Mouse (Mus musculus) heart, embryonic 14.5 days (tissue): ENCODE measurements at regions not wholly inside any gene's neighbourhood (a gene's known extent, or its start where the extent isn't known, plus 50 kb on each side); places are given as distances from the start of the nearest gene placed in this dataset.
"Not testable (repeated sequence)": the region's sequence is repeated elsewhere in the genome, so short reads cannot be mapped to it uniquely, and the experiment has no call there.

Experiments used
- ATAC-seq: fragments of 200-750 bp; cut with Nextera tagmentation; 2 replicates; pipeline ENCODE4 v1.8.0; 2017; ENCODE audit warnings: low read depth, moderate TSS enrichment; ENCODE audit not compliant: insufficient number of reproducible peaks, insufficient read depth, low FRiP score
- H3K27ac ChIP-seq, 2 experiments: fragments of 200-500 bp in 1 of 2; fragments of 300-500 bp in 1 of 2; sonication (generic) in 1 of 2; replicated peaks in 1 of 2; 2 replicates each; pipeline ENCODE4 v1.5.1; 2012 to 2014; ENCODE audit warnings: low read depth in 2 of 2, low read length in 2 of 2, control low read depth in 1 of 2, mild to moderate bottlenecking in 1 of 2, mixed read lengths in 1 of 2; ENCODE audit not compliant: control insufficient read depth in 1 of 2, insufficient read depth in 1 of 2
- H3K27me3 ChIP-seq: fragments of 300-500 bp; sonication (generic); 2 replicates; pipeline ENCODE4 v1.6.1; 2014; ENCODE audit warnings: mild to moderate bottlenecking, low read length, control low read depth; ENCODE audit not compliant: control insufficient read depth, insufficient read depth
- H3K36me3 ChIP-seq: fragments of 300-500 bp; sonication (generic); 2 replicates; pipeline ENCODE4 v1.6.1; 2014; ENCODE audit warnings: mild to moderate bottlenecking, control low read depth, low read length, mixed read lengths; ENCODE audit not compliant: control insufficient read depth, insufficient read depth
- H3K4me1 ChIP-seq, 2 experiments: fragments of 200-500 bp in 1 of 2; fragments of 300-500 bp in 1 of 2; sonication (generic) in 1 of 2; 2 replicates each; pipeline ENCODE4 v1.6.1; 2012 to 2014; ENCODE audit warnings: low read length in 2 of 2, control low read depth in 1 of 2, mixed read lengths in 1 of 2; ENCODE audit not compliant: control insufficient read depth in 2 of 2, insufficient read depth in 2 of 2
- H3K4me2 ChIP-seq: fragments of 300-500 bp; sonication (generic); 2 replicates; pipeline ENCODE4 v1.6.1; 2014; ENCODE audit warnings: mild to moderate bottlenecking, low read length
- H3K4me3 ChIP-seq, 2 experiments: fragments of 200-500 bp in 1 of 2; fragments of 300-500 bp in 1 of 2; sonication (generic) in 1 of 2; 2 replicates each; pipeline ENCODE4 v1.5.1; 2012 to 2014; ENCODE audit warnings: low read length in 2 of 2, mild to moderate bottlenecking in 2 of 2, control low read depth in 1 of 2, low read depth in 1 of 2, moderate library complexity in 1 of 2; ENCODE audit not compliant: control insufficient read depth in 1 of 2, insufficient read depth in 1 of 2
- H3K9ac ChIP-seq: fragments of 300-500 bp; sonication (generic); 2 replicates; pipeline ENCODE4 v1.6.1; 2014; ENCODE audit warnings: mild to moderate bottlenecking, low read length
- H3K9me3 ChIP-seq: fragments of 300-500 bp; sonication (generic); 2 replicates; pipeline ENCODE4 v1.6.1; 2016; ENCODE audit warnings: low read length, control low read depth; ENCODE audit not compliant: control insufficient read depth
- WGBS: fragments of 180-500 bp; shearing (Covaris S2); extraction: QIAGEN DNeasy Blood & Tissue Kit; methylation state at CpG from one replicate; pipeline ENCODE4 v1.1.7; 2014; 5-methylcytosine and 5-hydroxymethylcytosine counted together

GRCm38 (mm10) chr12:114391447-114391846 is 847.7 kb downstream of the Adam6a start:
- ATAC-seq: no peak
- no peak overlapping the region for H3K4me2 ChIP-seq
- H3K36me3 ChIP-seq: no peaks in the 10 kb centered on the region
- no peak overlapping the region for H3K9ac ChIP-seq
- H3K27me3 ChIP-seq: no peaks in the 10 kb centered on the region
- H3K4me3 ChIP-seq: no peak overlapping the region
- H3K4me1 ChIP-seq: no peaks in the 10 kb centered on the region
- H3K9me3 ChIP-seq: peaks cover 16% of the 10 kb centered on the region; the same call in 1 of the 2 replicates
- no peak overlapping the region for H3K27ac ChIP-seq
- WGBS: 89% methylated on average over 2 of the region's 2 CpGs

DNA sequence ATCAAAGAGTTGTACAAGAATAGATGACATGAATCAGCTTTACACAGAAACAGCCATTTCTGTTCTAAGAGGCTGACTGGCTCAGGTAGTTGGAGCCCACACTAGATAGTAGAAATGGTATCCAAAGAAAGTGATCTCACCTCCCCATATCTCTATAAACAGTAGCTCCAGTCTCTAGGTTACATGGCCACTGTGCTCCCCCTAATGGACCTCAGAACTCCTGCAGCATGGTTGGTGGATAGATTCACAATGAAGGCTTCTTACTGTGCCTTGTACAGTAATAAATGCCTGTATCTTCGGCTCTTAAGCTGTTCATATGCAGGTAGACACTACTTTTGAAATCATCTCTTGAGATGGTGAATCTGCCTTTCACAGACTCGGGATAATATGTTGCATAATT is 862.5 kb downstream of the Adam6a start:
- no peaks in the 10 kb centered on the region for H3K36me3 ChIP-seq
- H3K9me3 ChIP-seq: 0 out of 2 replicates have a peak, but pooled peaks cover 14% of the 10 kb centered on the region
- WGBS: 36% methylated on average over 2 of the region's 2 CpGs
- H3K9ac ChIP-seq: no peak overlapping the region
- no peaks in the 10 kb centered on the region for H3K4me1 ChIP-seq
- H3K4me2 ChIP-seq: no peak overlapping the region
- no peak overlapping the region for H3K27ac ChIP-seq
- H3K27me3 ChIP-seq: no peaks in the 10 kb centered on the region
- no peak overlapping the region for H3K4me3 ChIP-seq
- no peak for ATAC-seq

DNA sequence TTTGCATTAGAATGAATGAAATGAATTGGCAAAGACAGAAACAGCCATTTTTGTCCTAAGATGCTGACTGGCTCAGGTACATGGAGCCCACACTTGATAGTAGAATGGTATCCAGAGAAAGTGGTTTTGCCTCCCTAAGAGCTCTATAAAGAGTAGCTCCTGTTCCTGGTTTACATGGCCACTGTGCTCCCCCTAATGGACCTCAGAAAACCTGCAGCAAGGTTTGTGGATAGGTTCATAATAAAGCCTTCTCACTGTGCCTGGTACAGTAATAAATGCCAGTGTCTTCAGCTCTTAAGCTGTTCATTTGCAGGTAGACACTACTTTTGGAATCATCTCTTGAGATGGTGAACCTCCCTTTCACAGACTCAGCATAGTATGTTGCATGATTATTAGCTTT is 890.8 kb downstream of the Adam6a start:
- no peak overlapping the region for H3K4me3 ChIP-seq

DNA sequence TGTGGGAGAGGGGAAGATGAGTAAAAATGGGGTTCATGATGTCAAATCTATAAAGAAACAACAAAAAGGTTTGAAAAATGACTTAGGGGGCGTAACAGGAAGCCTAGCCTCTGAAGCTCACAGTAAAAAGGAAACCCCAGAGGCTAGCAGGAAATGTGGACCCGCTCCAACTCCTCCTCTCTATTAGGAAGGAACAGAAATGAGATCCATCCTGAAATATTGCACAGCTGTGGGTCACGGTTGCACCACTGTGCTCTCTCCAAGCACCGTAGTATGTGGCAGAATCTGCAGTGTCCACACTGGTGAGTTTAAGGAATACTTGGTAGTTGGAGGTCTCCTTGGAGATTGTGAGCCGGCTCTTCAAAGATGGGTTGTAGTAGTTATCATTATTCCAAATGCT is 918.3 kb downstream of the Adam6a start:
- Histone ChIP-seq H3K9ac (no peak overlapping the region), H3K4me3 (no peak overlapping the region), H3K4me1 (no peaks in the 10 kb centered on the region), H3K36me3 (no peaks in the 10 kb centered on the region), H3K4me2 (no peak overlapping the region), H3K27ac (no peak overlapping the region), H3K9me3 (peaks cover 38% of the 10 kb centered on the region), H3K27me3 (no peaks in the 10 kb centered on the region)
- no peak for ATAC-seq
- 63% methylated on average over 5 of the region's 5 CpGs for WGBS

More for the DNA sequence above, 890.8 kb downstream of the Adam6a start:
- Histone ChIP-seq H3K9ac (no peak overlapping the region), H3K4me2 (no peak overlapping the region), H3K27ac (no peak overlapping the region), H3K9me3 (peaks cover 15% of the 10 kb centered on the region), H3K4me1 (no peaks in the 10 kb centered on the region), H3K36me3 (no peaks in the 10 kb centered on the region), H3K27me3 (no peaks in the 10 kb centered on the region)
- ATAC-seq: no peak

DNA sequence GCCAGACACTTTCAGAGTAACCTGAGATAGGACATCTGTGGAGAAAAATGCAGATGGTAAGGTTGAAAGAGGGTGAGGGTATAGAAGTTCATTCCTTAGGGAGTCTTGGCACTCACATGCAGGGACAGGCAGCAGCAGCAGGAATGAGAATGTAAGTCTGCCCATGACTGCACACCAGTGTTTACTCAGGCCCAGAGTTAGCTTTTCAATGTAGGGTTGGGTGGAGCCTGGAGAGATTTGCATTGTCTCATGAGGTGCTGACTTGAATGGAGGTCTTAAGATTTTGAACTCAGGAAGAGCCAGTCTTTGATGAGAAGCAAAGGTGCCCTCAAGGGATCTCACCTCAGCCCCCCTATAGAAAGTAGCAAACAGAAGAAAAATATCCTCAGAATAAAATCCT is 918.9 kb downstream of the Adam6a start:
- no peak for ATAC-seq
- Histone ChIP-seq H3K27ac (no peak overlapping the region), H3K4me3 (no peak overlapping the region), H3K9me3 (peaks cover 40% of the 10 kb centered on the region), H3K9ac (no peak overlapping the region), H3K4me2 (no peak overlapping the region), H3K27me3 (no peaks in the 10 kb centered on the region), H3K4me1 (no peaks in the 10 kb centered on the region), H3K36me3 (no peaks in the 10 kb centered on the region)

- Histone ChIP-seq H3K4me1 (no peaks in the 10 kb centered on the region), H3K4me2 (no peak overlapping the region), H3K36me3 (no peaks in the 10 kb centered on the region), H3K4me3 (no peak overlapping the region), H3K9me3 (peaks cover 11% of the 10 kb centered on the region; the same call in 1 of the 2 replicates), H3K9ac (no peak overlapping the region), H3K27me3 (no peaks in the 10 kb centered on the region), H3K27ac (no peak overlapping the region)
- ATAC-seq: no peak
- 73% methylated on average over 2 of the region's 2 CpGs for whole genome bisulfite sequencing
Observed at GRCm38 (mm10) chr12:114468857-114469256, 925.1 kb downstream of the Adam6a start.

DNA sequence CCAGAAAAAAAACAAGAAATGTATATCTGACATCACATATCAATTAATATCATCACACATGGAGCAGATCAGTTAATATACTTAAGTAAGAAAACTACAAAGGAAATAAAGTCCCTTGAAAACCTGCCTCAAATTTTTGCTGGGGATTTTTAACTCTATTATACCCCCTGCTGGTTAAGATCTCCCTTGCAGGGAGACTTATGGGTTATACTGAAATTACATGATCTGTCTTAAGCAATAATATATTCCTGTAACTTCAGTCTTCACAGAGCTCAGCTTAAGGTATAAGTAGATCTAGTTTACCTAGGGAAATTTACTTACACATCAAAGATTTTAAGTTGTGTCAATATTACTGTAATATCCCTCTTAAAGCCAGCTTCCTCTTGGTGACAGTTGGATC is 929.0 kb downstream of the Adam6a start:
- H3K27me3 ChIP-seq: not testable (repeated sequence)

GRCm38 (mm10) chr12:114478741-114479140 is 935.0 kb downstream of the Adam6a start:
- no peak overlapping the region for H3K4me2 ChIP-seq
- WGBS: 66% methylated on average over 3 of the region's 3 CpGs
- H3K27ac ChIP-seq: no peak overlapping the region
- H3K4me1 ChIP-seq: no peaks in the 10 kb centered on the region
- no peak for ATAC-seq
- no peak overlapping the region for H3K9ac ChIP-seq
- H3K27me3 ChIP-seq: no peaks in the 10 kb centered on the region
- peaks cover 8% of the 10 kb centered on the region for H3K9me3 ChIP-seq
- H3K36me3 ChIP-seq: no peaks in the 10 kb centered on the region
- H3K4me3 ChIP-seq: no peak overlapping the region

More for the DNA sequence above, 929.0 kb downstream of the Adam6a start:
- H3K36me3 ChIP-seq, H3K27ac ChIP-seq, H3K4me3 ChIP-seq, H3K4me2 ChIP-seq, ATAC-seq, H3K9me3 ChIP-seq, H3K4me1 ChIP-seq, H3K9ac ChIP-seq: not testable (repeated sequence)
